Mouse (Mus musculus): Measurements from ENCODE around the gene Coq9. TPM values are rescaled to one million over a fixed set of nuclear protein-coding genes. Genes with fewer than 3 reads are reported as not detected.
"Not testable (repeated sequence)": the region's sequence is repeated elsewhere in the genome, so short reads cannot be mapped to it uniquely, and the experiment has no call there.

Gene Coq9
- polyA plus RNA-seq, 1 experiment from 2014 or later = 118 TPM

- Histone ChIP-seq H3K4me1 (replicated peaks) (no peaks in the 10 kb centered on the region), H3K4me2 (no peak overlapping the region), H3K4me3 (no peak overlapping the region), H3K27me3 (replicated peaks) (no peaks in the 10 kb centered on the region), H3K9ac (no peak overlapping the region), H3K36me3 (peaks cover 71% of the 10 kb centered on the region), H3K27ac (ENCODE audit: poor library complexity, severe bottlenecking) (no peak overlapping the region), H3K9me3 (replicated peaks) (no peaks in the 10 kb centered on the region)
- WGBS = 78% methylated on average over 23 of the region's 23 CpGs
- peak; percentile 61 for ATAC-seq (ENCODE audit: insufficient number of reproducible peaks, low FRiP score)
Observed at GRCm38 (mm10) chr8:94822637-94823560, 15.2 kb upstream of the Coq9 start.

GRCm38 (mm10) chr8:94825170-94825569, 13.0 kb upstream of the Coq9 start:
- Histone ChIP-seq H3K4me1 (replicated peaks) (no peaks in the 10 kb centered on the region), H3K4me3 (no peak overlapping the region), H3K27ac (ENCODE audit: poor library complexity, severe bottlenecking) (no peak overlapping the region), H3K4me2 (no peak overlapping the region), H3K9ac (no peak overlapping the region), H3K36me3 (peaks cover 86% of the 10 kb centered on the region), H3K27me3 (replicated peaks) (no peaks in the 10 kb centered on the region), H3K9me3 (replicated peaks) (no peaks in the 10 kb centered on the region)
- ATAC-seq (ENCODE audit: insufficient number of reproducible peaks, low FRiP score) = no peak
- whole genome bisulfite sequencing = 90% methylated on average over 6 of the region's 6 CpGs

GRCm38 (mm10) chr8:94826210-94826609, 11.9 kb upstream of the Coq9 start:
- WGBS = 89% methylated on average over 5 of the region's 5 CpGs
- Histone ChIP-seq H3K36me3 (peaks cover 84% of the 10 kb centered on the region), H3K27me3 (replicated peaks) (no peaks in the 10 kb centered on the region), H3K27ac (ENCODE audit: poor library complexity, severe bottlenecking) (no peak overlapping the region), H3K9ac (no peak overlapping the region), H3K4me3 (no peak overlapping the region), H3K4me2 (no peak overlapping the region), H3K4me1 (replicated peaks) (no peaks in the 10 kb centered on the region), H3K9me3 (replicated peaks) (no peaks in the 10 kb centered on the region)
- ATAC-seq (ENCODE audit: insufficient number of reproducible peaks, low FRiP score) = no peak

- no peak for ATAC-seq (ENCODE audit: insufficient number of reproducible peaks, low FRiP score)
- no peak overlapping the region for H3K4me3 ChIP-seq
- H3K27me3 ChIP-seq (replicated peaks) = no peaks in the 10 kb centered on the region
- H3K27ac ChIP-seq (ENCODE audit: poor library complexity, severe bottlenecking) = no peak overlapping the region
- WGBS = 83% methylated on average over 6 of the region's 6 CpGs
- H3K4me2 ChIP-seq = no peak overlapping the region
- H3K9me3 ChIP-seq (replicated peaks) = no peaks in the 10 kb centered on the region
- no peak overlapping the region for H3K9ac ChIP-seq
- H3K36me3 ChIP-seq = peaks cover 78% of the 10 kb centered on the region
- H3K4me1 ChIP-seq (replicated peaks) = no peaks in the 10 kb centered on the region
Observed at GRCm38 (mm10) chr8:94828284-94828683, 9.8 kb upstream of the Coq9 start.

- peaks cover 20% of the 10 kb centered on the region for H3K4me1 ChIP-seq (replicated peaks)
- ATAC-seq (ENCODE audit: insufficient number of reproducible peaks, low FRiP score); H3K4me2 ChIP-seq; H3K27me3 ChIP-seq (replicated peaks); H3K4me3 ChIP-seq; H3K27ac ChIP-seq (ENCODE audit: poor library complexity, severe bottlenecking); H3K9me3 ChIP-seq (replicated peaks): not testable (repeated sequence)
- 79% methylated on average over 7 of the region's 7 CpGs for WGBS
- H3K9ac ChIP-seq = peak overlapping the region; percentile 17; the same call in 1 of the 2 replicates
- peaks cover 32% of the 10 kb centered on the region for H3K36me3 ChIP-seq
Observed at GRCm38 (mm10) chr8:94833901-94834405, 4.2 kb upstream of the Coq9 start.

GRCm38 (mm10) chr8:94835751-94836150, 2.4 kb upstream of the Coq9 start:
- 97% methylated on average over 13 of the region's 13 CpGs for WGBS
- not testable (repeated sequence) for H3K9ac ChIP-seq; H3K4me3 ChIP-seq; H3K9me3 ChIP-seq (replicated peaks); H3K27ac ChIP-seq (ENCODE audit: poor library complexity, severe bottlenecking); ATAC-seq (ENCODE audit: insufficient number of reproducible peaks, low FRiP score); H3K27me3 ChIP-seq (replicated peaks)
- H3K36me3 ChIP-seq = peaks cover 17% of the 10 kb centered on the region
- 0 out of 2 replicates have a peak overlapping the region, but pooled peaks have one; percentile 80 for H3K4me2 ChIP-seq
- H3K4me1 ChIP-seq (replicated peaks) = peaks cover 20% of the 10 kb centered on the region

GRCm38 (mm10) chr8:94836456-94837240, 1.5 kb upstream of the Coq9 start:
- H3K9me3 ChIP-seq (replicated peaks) = no peaks in the 10 kb centered on the region
- peaks cover 20% of the 10 kb centered on the region for H3K4me1 ChIP-seq (replicated peaks)
- peak overlapping the region; percentile 80 for H3K4me2 ChIP-seq
- H3K36me3 ChIP-seq = peaks cover 11% of the 10 kb centered on the region
- peak overlapping the region; percentile 81 for H3K4me3 ChIP-seq
- H3K27me3 ChIP-seq (replicated peaks) = no peaks in the 10 kb centered on the region
- H3K27ac ChIP-seq (ENCODE audit: poor library complexity, severe bottlenecking) = no peak overlapping the region
- peak overlapping the region; percentile 89 for H3K9ac ChIP-seq
- no peak for ATAC-seq (ENCODE audit: insufficient number of reproducible peaks, low FRiP score)
- WGBS = 62% methylated on average over 11 of the region's 11 CpGs

- H3K4me1 ChIP-seq (replicated peaks) = peaks cover 20% of the 10 kb centered on the region
- WGBS = under 1% methylated on average over 24 of the region's 24 CpGs
Observed at GRCm38 (mm10) chr8:94838600-94838999, 479 bp downstream of the Coq9 start.

GRCm38 (mm10) chr8:94841183-94841582, 3.1 kb downstream of the Coq9 start:
- no peak overlapping the region for H3K4me2 ChIP-seq
- H3K27ac ChIP-seq (ENCODE audit: poor library complexity, severe bottlenecking) = no peak overlapping the region
- H3K4me1 ChIP-seq (replicated peaks) = peaks cover 13% of the 10 kb centered on the region
- H3K4me3 ChIP-seq = no peak overlapping the region
- H3K9me3 ChIP-seq (replicated peaks) = no peaks in the 10 kb centered on the region
- no peaks in the 10 kb centered on the region for H3K27me3 ChIP-seq (replicated peaks)
- peaks cover 37% of the 10 kb centered on the region for H3K36me3 ChIP-seq
- H3K9ac ChIP-seq = no peak overlapping the region
- no peak for ATAC-seq (ENCODE audit: insufficient number of reproducible peaks, low FRiP score)
- 41% methylated on average over 2 of the region's 2 CpGs for WGBS

More at GRCm38 (mm10) chr8:94838600-94838999, 479 bp downstream of the Coq9 start:
- peak; percentile 75 for ATAC-seq (ENCODE audit: insufficient number of reproducible peaks, low FRiP score)
- Histone ChIP-seq H3K4me2 (peak overlapping the region; percentile 80), H3K36me3 (peaks cover 12% of the 10 kb centered on the region), H3K27ac (ENCODE audit: poor library complexity, severe bottlenecking) (peak overlapping the region; percentile 94), H3K9me3 (replicated peaks) (no peaks in the 10 kb centered on the region), H3K9ac (peak overlapping the region; percentile 91), H3K27me3 (replicated peaks) (no peaks in the 10 kb centered on the region), H3K4me3 (peak overlapping the region; percentile 81)

GRCm38 (mm10) chr8:94850049-94850448, 11.9 kb downstream of the Coq9 start:
- no peaks in the 10 kb centered on the region for H3K9me3 ChIP-seq (replicated peaks)
- H3K4me3 ChIP-seq = no peak overlapping the region
- no peak overlapping the region for H3K4me2 ChIP-seq
- no peak for ATAC-seq (ENCODE audit: insufficient number of reproducible peaks, low FRiP score)
- no peaks in the 10 kb centered on the region for H3K4me1 ChIP-seq (replicated peaks)
- no peaks in the 10 kb centered on the region for H3K27me3 ChIP-seq (replicated peaks)
- H3K27ac ChIP-seq (ENCODE audit: poor library complexity, severe bottlenecking) = no peak overlapping the region
- 88% methylated on average over 5 of the region's 5 CpGs for WGBS
- no peak overlapping the region for H3K9ac ChIP-seq
- peaks cover 95% of the 10 kb centered on the region for H3K36me3 ChIP-seq

- not testable (repeated sequence) for H3K27ac ChIP-seq (ENCODE audit: poor library complexity, severe bottlenecking); ATAC-seq (ENCODE audit: insufficient number of reproducible peaks, low FRiP score); H3K9me3 ChIP-seq (replicated peaks); H3K4me2 ChIP-seq; H3K27me3 ChIP-seq (replicated peaks); H3K4me3 ChIP-seq; H3K9ac ChIP-seq
- Histone ChIP-seq H3K36me3 (peaks cover 60% of the 10 kb centered on the region), H3K4me1 (replicated peaks) (peaks cover 14% of the 10 kb centered on the region; the same call in 1 of the 2 replicates)
- WGBS = 89% methylated on average over 11 of the region's 11 CpGs
Observed at GRCm38 (mm10) chr8:94854761-94855160, 16.6 kb downstream of the Coq9 start.
